Mouse (Mus musculus) MN1 (cell line): Measurements from ENCODE around the gene Wdr46.
A peak's percentile ranks its signal among the peaks of the same experiment; 100 is the strongest.
"Not testable (repeated sequence)": the region's sequence is repeated elsewhere in the genome, so short reads cannot be mapped to it uniquely, and the experiment has no call there.

ENCODE experiments used
- DNase-seq: peaks from one replicate; pipeline ENCODE4 v3.0.0-alpha.2; 2016; ENCODE audit warnings: low spot score

Wdr46 gene

DNA sequence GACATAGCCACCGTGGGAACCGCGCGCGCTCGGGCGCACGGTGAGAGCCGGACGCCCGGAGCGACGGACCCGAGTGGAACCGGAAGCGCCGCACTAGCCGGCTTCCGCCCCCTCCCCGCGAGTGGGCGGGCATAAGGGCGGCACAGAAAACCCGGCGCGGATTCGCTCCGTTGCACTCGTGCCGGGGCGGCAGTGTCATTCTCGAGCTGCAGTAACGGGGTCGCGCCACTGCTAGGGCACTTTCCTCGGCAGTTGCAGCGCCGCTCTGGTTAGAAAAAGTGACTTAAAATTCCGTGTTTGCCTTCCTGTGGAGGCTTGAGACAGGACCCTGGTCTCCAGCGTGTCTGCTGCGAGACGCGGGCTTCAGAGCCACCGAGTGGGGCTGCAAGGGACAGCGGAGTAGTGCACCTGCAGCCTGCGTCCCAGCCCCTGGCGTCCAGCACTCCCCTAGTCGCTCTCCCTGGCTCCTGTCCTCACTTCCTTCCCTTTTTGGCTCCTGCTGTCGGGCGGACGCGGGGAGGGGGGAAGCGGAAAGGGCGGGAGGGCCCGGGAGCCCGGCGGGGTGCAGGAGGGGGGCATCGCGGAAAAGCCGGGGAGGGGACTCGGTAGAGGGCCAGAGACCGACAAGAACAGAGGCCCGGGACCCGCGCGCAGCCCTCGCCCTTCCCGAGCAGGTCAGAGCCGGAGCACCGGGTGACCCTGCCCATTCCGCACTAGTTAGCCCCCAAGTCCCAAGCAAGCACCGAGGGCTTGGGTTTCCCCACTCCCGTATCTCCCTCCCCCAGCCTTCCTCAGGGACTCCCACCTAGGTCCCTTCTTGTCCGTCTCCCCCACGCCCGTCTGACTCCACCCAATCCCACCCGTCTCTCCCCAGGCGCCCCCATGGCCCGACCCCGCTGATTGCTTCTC, 10.8 kb upstream of the Wdr46 start, which contains the start of gene Rgl2:
Gene Rgl2, plus strand, starts transcription at position 173 of the 909 bp plus-strand sequence.
- peak; percentile 98 for DNase-seq

DNA sequence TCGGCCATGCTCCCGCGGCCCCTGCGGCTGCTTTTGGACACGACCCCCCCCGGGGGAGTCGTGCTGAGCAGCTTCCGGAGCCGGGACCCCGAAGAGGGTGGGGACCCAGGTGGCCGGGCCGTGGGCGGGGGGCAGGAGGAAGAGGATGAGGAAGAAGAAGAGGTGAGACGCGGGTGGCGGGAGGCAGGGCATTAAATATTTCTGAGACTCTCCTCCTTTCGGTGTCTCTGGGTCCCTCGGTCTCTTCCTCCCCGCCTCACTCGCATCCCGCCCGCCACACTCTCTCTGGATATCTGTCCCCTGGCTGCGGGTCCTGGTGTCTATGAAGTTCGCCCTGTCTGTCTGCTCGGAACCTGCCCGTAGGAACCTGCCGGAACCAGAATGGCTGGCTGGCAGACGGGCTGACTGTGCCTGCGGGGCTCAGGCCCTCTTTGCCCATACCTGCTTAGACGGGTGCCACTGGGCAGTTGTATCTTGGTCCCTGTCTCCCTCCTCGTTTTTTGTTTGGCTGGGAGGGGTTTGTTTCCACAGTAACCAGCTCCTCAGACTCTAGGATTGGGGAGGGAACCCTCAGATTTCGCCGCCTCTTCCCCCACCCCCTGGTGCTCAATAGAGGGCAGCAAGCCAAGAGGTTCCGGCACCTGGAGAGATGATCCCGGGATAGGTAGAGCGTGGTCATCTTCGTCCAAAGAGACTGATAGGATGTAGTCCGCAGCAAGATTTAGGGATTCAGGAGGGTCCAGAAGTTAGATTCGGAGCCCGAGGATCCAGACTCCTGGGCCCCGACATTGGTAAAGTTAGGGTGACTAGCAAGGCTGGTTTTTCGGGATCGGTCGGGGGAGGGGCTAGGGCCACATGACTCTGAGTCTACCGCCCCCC, 9.9 kb upstream of the Wdr46 start:
- DNase-seq: peak; percentile 67

DNA sequence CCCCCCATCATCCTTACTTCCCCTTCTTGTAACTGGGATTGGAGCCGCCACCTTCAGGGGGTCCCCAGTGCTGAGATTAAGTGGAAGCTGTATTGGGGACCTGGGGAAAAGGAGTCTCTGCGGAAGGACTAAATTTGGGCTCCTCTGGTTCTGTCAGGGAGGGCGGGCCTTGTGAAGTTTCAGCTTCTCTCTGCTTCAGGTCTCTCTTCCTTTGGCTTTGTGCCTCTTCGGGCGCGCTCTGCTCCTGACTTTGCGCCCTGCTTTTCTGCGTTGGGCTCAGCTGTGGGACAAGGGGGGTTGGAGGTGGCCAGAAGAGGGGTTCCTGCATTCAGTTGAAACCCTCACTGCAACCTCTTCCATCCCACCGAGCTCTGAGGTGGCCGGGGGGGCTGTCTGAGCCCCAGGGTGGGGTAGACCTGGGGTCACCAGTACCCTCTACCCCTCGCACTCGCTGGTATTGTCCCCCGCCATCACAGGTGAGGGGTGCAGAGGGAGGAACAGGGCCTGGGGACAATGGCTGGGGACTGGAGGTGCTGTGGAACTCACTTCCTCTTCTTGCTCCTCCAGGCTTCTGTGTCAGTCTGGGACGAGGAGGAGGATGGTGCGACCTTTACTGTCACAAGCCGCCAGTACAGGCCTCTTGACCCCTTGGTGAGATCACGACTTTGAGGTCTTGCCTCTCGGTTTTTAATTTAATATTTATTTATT, 9.1 kb upstream of the Wdr46 start:
- DNase-seq: no peak

DNA sequence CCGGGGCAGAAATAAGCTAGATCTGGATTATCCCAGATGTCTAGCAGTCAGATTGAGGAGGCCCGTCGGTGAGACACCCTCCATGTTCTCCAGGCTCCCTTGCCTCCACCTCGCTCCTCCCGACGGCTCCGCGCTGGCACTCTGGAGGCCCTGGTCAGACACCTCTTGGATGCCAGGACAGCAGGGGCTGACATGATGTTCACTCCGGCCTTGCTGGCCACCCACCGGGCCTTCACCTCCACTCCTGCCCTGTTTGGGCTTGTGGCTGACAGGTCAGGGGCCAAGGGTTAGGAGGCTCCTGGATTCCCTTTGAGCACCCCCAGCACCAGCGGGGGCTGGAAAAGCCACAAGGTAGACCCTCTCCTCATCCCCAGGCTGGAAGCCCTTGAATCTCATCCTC, 8.5 kb upstream of the Wdr46 start:
- DNase-seq: no peak

DNA sequence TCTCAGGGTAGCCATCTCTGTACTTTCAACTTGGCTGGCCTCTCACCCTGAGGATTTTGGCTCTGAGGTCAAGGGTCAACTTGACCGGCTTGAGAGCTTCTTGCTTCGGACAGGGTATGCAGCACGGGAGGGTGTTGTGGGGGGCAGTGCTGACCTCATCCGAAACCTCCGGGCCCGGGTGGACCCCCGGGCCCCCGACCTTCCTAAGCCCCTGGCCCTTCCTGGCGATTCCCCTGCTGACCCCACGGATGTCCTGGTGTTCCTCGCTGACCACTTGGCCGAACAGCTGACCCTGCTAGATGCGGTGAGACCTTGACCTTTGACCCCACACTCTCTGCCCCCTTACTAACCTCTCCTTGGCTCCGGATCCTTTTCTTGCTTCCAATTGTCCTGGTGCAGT, 8.0 kb upstream of the Wdr46 start:
- DNase-seq: no peak

DNA sequence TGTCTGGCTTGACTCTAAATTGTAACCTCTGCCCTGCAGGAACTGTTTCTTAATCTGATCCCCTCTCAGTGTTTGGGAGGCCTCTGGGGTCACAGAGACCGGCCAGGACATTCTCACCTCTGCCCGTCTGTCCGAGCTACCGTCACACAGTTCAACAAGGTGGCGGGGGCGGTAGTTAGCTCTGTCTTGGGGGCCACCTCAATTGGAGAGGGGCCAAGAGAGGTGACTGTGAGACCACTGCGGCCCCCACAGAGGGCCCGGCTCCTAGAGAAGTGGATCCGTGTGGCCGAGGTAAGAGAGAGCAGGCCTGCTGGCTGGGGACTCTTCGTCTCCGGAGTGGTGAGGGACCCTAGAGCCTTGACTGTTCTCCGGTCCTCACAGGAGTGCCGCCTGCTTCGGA, 7.5 kb upstream of the Wdr46 start:
- DNase-seq: no peak

DNA sequence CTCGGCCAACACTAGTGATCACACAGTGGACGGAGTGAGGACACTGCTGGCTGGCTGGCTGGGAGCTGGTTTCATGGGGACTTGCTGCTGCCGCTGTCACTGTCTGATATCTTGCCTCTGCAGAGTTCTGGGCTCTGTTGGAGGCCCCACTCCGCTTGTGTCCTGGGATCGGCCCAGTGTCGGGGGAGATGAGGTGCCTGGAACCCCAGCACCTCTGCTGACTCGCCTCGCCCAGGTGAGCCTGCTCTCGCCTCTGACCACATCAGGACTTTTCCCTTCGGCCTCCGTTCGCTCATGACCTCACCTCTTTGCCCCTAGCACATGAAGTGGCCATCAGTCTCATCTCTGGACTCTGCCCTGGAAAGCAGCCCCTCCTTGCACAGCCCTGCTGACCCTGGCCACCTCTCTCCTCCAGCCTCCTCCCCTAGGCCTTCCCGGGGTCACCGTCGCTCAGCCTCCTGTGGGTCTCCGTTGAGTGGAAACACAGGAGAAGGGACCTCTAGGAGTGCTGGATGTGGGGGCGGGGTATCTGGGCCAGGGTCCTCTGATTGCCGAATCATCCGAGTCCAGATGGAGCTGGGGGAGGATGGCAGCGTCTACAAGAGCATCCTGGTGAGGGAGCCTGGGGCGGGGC, 4.9 kb upstream of the Wdr46 start:
- DNase-seq: no peak

DNA sequence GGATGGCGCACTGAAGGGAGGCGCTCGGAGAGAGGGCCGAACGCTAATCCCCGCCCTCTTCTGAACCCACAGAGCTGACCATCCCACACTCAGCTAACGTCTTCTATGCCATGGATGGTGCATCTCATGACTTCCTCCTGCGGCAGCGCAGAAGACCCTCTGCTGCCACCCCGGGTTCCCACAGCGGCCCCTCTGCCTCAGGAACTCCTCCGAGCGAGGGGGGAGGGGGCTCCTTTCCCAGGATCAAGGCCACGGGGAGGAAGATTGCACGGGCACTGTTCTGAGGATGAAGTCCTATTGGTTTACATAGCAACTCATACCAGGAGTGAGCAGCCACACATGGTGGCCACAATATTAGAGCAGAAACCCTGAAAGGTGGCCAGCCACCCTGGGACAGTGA, 3.5 kb upstream of the Wdr46 start:
- no peak for DNase-seq

DNA sequence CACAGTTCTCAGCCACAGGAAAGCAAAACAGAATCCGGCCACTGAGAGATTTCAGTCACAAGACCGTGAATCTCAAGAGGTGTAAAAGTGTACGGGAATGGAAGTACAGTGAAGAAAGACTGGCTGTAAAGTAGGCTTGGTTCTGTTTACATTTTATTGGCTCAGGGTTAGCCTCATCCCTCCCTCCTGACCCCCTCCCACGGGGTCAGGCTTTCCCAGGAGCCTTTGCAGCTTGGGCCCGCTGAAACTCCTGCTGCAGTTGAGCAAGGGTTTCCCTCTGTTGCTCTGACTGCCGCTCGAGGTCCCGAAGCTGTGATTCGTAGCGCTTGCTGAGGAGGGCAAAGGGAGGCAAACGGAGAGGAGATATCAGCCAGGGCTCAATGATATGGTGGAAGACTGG, 1.7 kb upstream of the Wdr46 start:
- no peak for DNase-seq

DNA sequence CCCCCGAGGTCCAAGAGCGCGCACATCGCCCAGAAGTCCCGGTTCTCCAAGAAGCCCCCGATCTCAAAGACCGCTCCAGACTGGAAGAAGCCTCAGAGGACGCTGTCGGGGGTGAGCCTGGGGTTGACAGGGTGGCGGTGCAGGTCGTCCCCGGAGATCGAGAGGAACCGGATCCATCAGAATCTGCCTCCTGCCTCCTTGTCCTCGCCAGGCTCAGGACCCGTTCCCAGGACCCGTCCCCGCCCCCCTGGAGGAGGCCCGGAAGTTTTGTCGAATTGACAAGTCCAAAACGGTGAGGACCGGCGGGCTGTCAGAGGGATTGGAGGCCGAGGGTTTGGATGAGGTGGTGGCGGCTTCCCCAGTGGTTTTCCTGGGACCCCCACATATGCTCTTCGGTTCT, 521 bp downstream of the Wdr46 start:
- DNase-seq: peak; percentile 65

DNA sequence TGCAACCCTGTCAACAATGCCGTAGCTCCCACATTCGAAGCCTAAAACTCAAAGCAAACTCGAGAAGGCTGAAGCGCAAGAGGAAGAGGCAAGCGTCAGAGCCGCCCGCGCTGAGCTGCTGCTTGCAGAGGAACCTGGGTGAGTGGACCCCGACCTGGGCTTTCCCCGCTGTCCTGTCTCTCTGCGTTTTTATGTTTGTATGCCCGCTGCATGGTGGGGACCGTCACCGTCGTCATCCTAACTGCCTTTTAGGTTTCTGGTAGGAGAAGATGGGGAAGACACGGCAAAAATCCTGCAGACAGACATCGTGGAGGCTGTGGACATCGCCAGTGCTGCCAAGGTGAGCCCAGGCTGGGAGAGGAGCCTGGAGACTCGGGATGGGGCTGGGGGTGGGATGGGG, 921 bp downstream of the Wdr46 start:
- no peak for DNase-seq

DNA sequence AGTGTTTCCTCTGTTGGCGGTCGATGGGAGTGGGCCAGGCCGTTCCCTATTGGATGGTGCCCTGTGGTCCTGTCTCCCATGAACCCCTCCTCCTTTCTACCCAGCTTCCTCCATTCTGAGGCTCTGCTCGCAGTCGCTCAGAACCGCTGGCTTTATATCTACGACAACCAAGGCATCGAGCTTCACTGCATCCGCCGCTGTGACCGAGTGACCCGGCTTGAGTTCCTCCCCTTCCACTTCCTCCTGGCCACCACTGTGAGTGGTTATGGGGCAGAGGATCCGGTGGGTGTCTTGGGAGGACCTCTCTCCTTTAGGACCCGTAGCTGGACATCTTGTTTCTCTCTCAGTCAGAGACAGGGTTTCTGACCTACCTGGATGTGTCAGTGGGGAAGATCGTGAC, 3.0 kb downstream of the Wdr46 start:
- DNase-seq: no peak

DNA sequence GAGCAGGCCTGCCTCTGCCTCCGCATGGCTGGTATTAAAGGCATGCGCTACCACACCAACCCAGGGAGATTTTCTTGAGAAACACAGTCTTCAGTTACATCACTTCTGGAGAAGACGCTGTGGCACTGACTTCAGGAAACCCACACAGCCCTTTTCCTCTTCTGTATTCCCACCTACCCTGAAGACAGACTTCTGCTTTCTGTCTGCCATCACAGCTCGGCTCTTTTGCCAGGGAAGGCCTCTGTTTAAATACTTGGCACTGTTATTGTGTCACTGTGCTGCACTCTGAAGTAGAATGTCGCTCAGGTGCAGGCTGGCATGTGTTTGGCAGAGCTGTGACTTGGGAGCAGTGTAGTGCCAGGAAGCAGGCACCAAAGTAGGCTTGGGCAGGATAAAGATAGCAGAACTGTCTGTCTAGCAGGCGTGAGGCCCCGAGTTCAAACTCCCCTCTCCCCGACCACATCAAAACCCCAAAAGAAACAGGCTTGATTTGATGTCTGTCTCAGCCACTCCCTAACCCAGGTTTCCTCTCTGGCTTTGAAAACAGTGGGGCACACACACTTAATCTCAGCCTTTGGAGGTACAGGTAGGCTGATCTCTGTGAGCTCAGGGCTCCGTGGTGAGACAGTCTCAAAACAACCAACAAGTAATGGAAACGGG, 7.1 kb downstream of the Wdr46 start:
- no peak for DNase-seq

DNA sequence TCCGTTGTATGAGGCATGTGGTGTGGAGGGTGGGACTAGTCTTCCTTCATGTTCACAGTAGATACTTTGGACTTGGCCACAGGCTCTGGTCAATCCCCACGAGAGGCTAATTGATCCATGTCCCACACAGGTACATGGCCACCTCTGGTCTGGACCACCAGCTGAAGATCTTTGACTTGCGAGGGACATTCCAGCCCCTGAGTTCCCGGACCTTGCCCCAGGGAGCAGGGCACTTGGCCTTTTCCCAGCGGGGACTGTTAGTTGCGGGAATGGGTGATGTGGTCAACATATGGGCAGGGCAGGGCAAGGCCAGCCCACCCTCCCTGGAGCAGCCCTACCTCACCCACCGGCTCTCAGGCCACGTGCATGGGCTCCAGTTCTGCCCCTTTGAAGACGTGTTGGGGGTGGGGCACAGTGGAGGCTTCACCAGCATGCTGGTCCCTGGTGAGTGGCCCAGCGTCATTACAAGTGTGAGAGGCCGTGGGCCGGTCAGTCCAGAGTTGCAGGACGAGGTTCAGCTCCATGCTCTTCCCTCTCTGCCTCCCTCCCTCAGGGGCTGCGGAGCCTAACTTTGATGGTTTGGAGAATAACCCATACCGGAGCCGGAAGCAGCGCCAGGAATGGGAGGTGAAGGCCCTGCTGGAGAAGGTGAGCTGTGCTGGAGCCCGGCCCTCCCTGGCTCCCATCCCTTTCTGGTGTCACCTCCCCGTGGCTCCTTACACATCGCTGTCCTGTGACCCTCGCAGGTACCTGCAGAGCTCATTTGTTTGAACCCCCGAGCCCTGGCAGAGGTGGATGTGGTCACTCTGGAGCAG, 7.8 kb downstream of the Wdr46 start:
- no peak for DNase-seq

DNA sequence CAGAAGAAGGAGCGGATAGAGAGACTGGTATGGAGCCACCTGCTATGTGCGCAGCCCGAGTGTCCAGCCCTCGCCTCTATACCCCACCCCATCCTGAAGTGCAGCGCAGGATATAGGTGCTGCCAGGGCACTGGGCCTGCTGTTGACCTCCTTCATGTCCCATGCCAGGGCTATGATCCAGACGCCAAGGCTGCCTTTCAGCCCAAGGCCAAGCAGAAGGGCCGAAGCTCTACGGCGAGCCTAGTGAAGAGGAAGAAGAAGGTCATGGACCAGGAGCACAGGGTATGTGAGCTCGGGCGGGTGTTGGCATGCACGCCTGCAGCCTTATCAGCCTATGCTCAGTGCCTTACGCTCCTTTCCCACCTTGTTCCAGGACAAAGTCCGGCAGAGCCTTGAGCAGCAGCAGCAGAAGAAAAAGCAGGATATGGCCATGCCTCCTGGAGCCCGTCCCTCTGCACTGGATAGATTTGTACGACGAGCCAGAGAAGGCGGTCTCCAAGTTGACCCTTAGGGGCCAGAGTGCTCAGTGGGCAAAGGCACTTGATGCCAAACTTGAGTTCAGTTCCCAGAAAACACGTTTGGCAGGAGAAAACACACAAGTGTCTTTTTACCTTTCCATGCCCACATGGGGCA, 8.6 kb downstream of the Wdr46 start:
- DNase-seq: no peak

DNA sequence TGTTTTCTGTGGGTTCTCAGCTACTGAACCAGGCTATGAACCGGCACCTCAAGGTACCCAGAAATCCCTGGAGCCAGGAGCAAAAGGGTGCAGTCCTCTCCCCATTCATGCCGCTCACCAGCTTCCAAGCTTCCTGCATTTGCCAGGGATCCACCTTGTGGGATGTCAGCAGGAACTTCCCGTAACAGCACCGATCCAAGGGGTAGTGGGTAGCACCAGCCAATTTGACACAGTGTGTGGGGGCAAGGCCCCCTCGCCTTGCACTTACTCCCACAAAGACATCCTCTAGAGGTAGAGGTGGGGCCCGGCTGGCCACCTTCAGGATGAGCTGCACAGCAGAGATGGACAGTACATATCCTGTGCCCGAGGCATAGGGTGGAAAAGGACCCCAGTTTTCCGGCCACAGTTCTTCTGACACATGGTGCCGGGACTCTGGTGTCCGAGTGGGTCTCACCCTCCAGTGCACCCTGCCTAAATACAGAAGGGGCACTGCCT, 9.7 kb downstream of the Wdr46 start:
- no peak for DNase-seq

DNA sequence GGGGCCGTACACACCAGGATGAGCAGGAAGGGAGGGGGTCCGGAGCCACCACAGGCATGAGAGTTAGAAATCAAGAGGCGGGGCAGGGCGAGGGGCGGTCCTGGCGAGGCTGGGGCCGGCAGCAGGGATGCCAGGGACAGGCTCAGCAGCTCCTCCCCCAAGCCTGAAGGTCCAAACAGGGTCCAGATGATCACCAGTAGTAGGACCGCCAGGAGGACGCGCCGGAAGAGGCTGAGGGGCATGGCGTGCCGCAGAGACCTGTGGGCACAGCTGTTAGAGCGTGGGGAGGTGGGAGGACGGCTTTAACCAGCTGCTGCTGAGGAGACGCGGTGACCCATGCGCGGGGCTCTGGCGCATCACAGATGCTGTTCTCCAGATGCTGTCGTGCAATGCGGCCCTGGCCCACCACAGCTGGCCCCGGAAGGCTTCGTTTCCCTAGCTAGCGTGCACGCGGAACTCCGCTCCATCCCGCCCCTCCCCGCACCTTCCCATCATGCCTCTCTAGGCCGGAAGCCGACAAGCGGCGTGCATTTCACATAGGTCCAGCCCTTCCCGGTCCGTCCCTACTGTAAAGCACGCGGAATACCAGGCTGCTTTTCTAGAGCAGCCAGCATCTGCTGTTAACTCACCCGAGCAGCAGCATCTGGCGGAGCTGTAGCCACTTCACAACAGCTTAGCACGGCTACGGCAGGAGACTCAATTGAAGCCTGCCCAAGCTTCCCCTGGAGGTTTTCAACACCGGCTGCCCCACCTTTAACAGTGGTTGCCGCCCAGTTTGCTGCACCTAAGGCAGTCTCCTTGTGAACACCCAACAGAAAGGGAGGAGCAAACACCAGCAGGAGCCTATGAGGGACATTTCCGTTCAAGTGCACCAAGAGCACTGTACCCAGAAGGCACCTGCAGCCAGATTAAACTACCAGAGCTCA, 10.8 kb downstream of the Wdr46 start, which contains the start of gene B3galt4:
Gene B3galt4, minus strand, starts transcription at position 468 of the 926 bp plus-strand sequence.
- DNase-seq: peak; percentile 89

DNA sequence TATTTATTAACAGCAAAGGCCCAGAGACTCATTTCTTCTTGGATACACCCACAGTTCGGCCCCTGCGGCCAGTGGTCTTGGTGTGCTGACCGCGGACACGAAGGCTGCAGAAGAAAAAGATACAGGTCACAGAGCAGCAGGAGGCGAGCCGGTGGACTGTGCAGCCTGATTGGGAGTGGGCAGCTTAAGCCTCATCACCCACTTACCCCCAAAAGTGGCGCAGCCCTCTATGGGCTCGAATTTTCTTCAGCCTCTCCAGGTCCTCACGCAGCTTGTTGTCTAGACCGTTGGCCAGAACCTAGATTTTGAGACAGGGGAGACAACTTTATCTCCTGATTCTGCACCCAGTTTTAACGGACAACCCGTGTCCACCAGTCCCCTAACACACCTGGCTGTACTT, 11.6 kb downstream of the Wdr46 start:
- not testable (repeated sequence) for DNase-seq

DNA sequence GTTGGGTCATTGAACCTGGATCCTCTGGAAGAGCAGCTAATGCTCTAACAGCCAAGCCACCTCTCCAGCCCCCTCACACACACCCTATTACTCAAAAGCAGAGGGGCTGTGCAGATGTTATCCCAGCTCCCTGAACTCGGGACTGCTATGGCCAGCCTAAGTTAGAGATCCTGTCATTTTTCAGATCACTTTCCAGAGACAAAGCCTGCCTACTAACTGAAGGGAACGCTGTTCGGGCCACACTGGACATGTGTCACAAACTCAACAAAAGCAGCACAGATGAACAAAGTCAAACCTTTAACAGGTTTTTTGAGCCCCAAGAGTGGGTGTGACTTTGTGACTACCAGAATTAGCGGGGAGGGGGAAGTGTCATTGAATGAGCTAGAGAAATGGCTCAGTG, 12.4 kb downstream of the Wdr46 start:
- no peak for DNase-seq
